Mouse (Mus musculus): Measurements from ENCODE around the gene Clec4f.
"Not testable (repeated sequence)": the region's sequence is repeated elsewhere in the genome, so short reads cannot be mapped to it uniquely, and the experiment has no call there.

The Clec4f gene

DNA sequence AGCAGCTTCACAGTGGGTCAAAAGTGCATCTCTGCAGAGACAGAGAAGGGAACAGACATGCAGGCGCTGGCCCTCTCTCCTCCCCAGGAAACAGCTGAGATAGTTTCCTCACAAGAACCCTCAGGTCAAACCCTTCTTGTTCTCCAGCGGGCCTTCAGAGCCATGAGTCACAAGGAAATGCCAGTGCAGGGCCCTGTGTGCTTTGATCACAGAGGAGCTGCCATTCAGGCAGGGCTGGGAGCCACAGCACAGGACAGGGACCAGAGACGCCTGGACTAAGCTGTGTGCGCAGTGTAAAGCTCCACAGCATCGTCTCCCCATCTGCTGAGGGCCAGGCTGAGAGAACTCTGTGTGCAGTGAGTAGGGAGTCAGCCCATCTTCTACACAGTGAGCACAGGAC, 21.9 kb downstream of the Clec4f start:
- DNase-seq (ENCODE audit: extremely low spot score, low spot score) = not testable (repeated sequence)

DNA sequence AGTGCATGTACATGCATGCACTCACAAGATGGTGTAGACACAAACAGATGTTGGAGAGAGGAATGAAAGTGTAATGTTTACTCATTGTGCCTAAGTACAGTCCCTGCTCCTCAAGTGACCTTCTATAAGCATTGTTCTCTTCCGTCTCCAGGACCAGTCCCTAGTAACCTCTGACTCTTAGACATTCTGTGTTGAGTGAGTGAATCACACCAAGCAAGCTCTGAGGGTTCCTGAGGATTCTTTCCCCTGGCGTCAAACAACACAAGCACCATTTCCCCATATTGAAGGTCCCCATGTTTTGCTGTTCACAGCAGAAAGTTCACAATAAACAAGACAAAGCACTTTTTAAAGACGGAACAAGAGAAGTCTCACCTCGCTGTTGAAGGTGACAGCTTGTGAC, 24.2 kb downstream of the Clec4f start:
- no peak for DNase-seq (ENCODE audit: extremely low spot score, low spot score)

- DNase-seq (ENCODE audit: extremely low spot score, low spot score) = no peak
Observed at GRCm38 (mm10) chr6:83626781-83627180, 29.2 kb downstream of the Clec4f start.

- DNase-seq (ENCODE audit: extremely low spot score, low spot score) = no peak
Observed at GRCm38 (mm10) chr6:83619955-83620354, 36.0 kb downstream of the Clec4f start.

GRCm38 (mm10) chr6:83617581-83618335, 38.2 kb downstream of the Clec4f start:
- DNase-seq (ENCODE audit: extremely low spot score, low spot score) = no peak

- DNase-seq (ENCODE audit: extremely low spot score, low spot score) = no peak
Observed at GRCm38 (mm10) chr6:83616512-83616911, 39.5 kb downstream of the Clec4f start.

- no peak for DNase-seq (ENCODE audit: extremely low spot score, low spot score)
Observed at GRCm38 (mm10) chr6:83614469-83614868, 41.5 kb downstream of the Clec4f start.

GRCm38 (mm10) chr6:83612976-83613375, 43.0 kb downstream of the Clec4f start:
- no peak for DNase-seq (ENCODE audit: extremely low spot score, low spot score)

- no peak for DNase-seq (ENCODE audit: extremely low spot score, low spot score)
Observed at GRCm38 (mm10) chr6:83599636-83600174, 56.3 kb downstream of the Clec4f start.

- DNase-seq (ENCODE audit: extremely low spot score, low spot score) = peak; percentile 30
Observed at GRCm38 (mm10) chr6:83599060-83599550, 56.9 kb downstream of the Clec4f start.

DNA sequence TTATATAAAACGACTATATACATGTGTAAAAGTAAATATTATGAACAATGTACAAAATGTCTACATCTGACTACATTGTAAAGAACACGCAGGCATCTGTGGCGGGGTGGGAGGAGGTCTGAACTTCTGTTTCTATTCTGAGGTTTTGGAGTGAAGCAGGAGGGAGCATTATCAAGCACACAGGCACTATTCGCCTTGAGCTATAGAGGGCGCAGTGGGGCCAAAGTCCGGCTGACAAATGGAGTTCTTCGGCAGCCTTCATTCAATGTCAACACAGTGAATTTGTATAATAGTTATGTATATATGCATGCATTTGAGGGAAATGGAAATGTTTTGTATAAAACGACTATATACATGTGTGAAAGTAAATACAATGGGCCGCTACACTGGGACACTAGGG, 57.3 kb downstream of the Clec4f start:
- peak; percentile 43 for DNase-seq (ENCODE audit: extremely low spot score, low spot score)

- no peak for DNase-seq (ENCODE audit: extremely low spot score, low spot score)
Observed at GRCm38 (mm10) chr6:83597988-83598387, 58.0 kb downstream of the Clec4f start.

- DNase-seq (ENCODE audit: extremely low spot score, low spot score) = no peak
Observed at GRCm38 (mm10) chr6:83595035-83595434, 61.0 kb downstream of the Clec4f start.
